Mouse (Mus musculus): ENCODE measurements around the gene Acrv1. TPM values are rescaled to one million over a fixed set of nuclear protein-coding genes. Genes with fewer than 3 reads are reported as not detected.
"Not testable (repeated sequence)": the region's sequence is repeated elsewhere in the genome, so short reads cannot be mapped to it uniquely, and the experiment has no call there.

Acrv1 gene
- polyA plus RNA-seq (2016; fragmentation: Nextera tagmentation; extraction: Ambion mirVana), result not detected in 2 replicates

DNA sequence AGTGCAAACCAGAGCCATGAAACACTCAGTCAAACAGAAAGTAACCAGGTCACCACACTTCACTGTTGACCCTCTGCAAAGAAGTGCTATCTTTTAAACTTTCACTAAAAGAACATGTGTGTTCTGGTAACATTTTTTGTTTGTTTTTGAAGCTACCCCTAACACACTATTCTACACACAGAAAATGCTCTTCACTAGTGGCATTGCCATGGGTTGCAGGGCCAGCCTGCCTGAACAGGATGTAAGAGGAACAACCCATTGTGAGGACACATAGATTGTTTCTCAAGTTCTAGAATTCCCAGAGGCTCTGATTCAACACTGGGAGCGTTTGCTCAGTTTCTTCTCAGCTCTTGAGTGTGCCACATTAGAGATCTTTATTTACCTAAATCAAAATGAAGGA lies at the start of gene Acrv1:
Gene Acrv1, plus strand, starts transcription at position 301 of the 400 bp plus-strand sequence.
- no peak for ATAC-seq (ENCODE audit: low FRiP score, low read depth)
- 61% methylated on average over 1 of the region's 1 CpGs for WGBS

DNA sequence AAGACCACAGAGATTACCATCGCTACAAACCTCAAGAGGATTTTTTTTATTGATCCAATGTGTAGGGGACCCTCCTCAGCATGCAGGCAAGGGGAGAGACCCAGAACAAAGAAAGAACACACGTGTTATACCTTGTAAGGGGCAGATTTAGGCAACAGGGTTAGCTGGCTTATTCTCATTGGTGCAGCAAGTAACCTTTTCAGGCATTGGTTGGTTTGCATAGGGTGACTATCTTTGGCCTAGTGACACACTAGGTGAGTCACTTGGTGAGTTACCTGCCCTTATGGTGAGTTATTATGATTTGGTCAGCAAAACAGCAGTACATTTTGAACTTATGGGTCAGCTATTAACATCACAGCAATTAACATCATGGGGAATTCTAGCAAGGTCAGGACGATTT lies 49.7 kb upstream of the Acrv1 start, which contains the start of gene A630095E13Rik:
Gene A630095E13Rik, minus strand, starts transcription at position 101 of the 400 bp plus-strand sequence.
- H3K36me3 ChIP-seq; H3K4me1 ChIP-seq; H3K4me2 ChIP-seq (replicated peaks); H3K9ac ChIP-seq; ATAC-seq (ENCODE audit: low FRiP score, low read depth); H3K4me3 ChIP-seq; H3K27ac ChIP-seq; H3K27me3 ChIP-seq (replicated peaks): not testable (repeated sequence)
- 64% methylated on average over 3 of the region's 3 CpGs for WGBS
- peaks cover 13% of the 10 kb centered on the region; the same call in 1 of the 2 replicates for H3K9me3 ChIP-seq

More for the DNA sequence above, at the start of gene Acrv1:
- Histone ChIP-seq H3K4me3 (no peak within 1 kb of the TSS), H3K4me2 (replicated peaks) (no peak within 1 kb of the TSS), H3K27me3 (replicated peaks) (no peaks in the 10 kb centered on the region), H3K27ac (no peak within 1 kb of the TSS), H3K36me3 (no peaks in the 10 kb centered on the region), H3K4me1 (no peaks in the 10 kb centered on the region), H3K9me3 (no peaks in the 10 kb centered on the region), H3K9ac (no peak within 1 kb of the TSS)

DNA sequence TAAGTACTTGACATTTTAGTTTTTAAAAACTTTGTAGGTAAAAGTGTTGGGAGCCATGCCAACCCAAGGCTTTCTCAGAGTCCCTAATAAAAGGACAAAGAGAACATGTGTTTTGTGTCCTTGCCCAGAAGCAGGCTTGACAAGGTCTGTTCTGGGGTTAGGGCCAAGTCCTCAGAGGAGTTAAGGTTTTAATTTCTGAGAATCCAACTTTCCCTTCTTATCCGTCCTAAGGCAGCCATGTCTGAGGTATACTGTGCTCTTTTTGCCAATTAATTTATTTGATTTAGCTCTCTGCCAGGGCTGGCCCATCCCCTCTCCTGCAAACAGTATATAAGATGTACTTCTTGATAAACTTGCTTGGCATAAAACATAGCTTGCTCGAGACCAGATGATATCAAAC lies 11.6 kb upstream of the Acrv1 start:
- no peaks in the 10 kb centered on the region for H3K9me3 ChIP-seq
- 85% methylated on average over 2 of the region's 2 CpGs for WGBS

DNA sequence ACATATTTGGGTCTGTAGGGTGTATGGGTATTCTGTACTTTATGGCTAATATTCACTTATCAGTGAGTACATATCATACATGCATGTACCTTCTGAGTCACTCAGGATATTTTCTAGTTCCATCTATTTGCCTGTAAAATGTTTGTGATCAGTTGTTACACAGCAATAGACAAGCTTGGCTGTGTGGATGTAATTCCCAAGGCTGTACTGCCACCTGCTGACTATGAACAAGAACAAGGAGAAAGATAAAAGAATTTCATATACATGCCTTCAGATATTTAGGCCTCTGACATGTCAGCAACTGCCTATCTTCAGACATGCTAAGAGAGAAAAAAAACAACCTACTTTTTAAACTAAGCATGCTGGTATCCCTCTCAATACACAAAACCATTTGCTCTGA lies 5.7 kb upstream of the Acrv1 start:
- Histone ChIP-seq H3K9ac (no peak overlapping the region), H3K9me3 (no peaks in the 10 kb centered on the region), H3K4me2 (replicated peaks) (no peak overlapping the region), H3K36me3 (no peaks in the 10 kb centered on the region), H3K4me1 (no peaks in the 10 kb centered on the region), H3K4me3 (no peak overlapping the region), H3K27ac (no peak overlapping the region), H3K27me3 (replicated peaks) (no peaks in the 10 kb centered on the region)
- ATAC-seq (ENCODE audit: low FRiP score, low read depth), result no peak

More for the DNA sequence above, 11.6 kb upstream of the Acrv1 start:
- no peaks in the 10 kb centered on the region for H3K36me3 ChIP-seq
- H3K27ac ChIP-seq, result no peak overlapping the region
- H3K4me3 ChIP-seq, result no peak overlapping the region
- no peaks in the 10 kb centered on the region for H3K27me3 ChIP-seq (replicated peaks)
- no peak overlapping the region for H3K9ac ChIP-seq
- H3K4me2 ChIP-seq (replicated peaks), result no peak overlapping the region
- no peak for ATAC-seq (ENCODE audit: low FRiP score, low read depth)
- no peaks in the 10 kb centered on the region for H3K4me1 ChIP-seq

DNA sequence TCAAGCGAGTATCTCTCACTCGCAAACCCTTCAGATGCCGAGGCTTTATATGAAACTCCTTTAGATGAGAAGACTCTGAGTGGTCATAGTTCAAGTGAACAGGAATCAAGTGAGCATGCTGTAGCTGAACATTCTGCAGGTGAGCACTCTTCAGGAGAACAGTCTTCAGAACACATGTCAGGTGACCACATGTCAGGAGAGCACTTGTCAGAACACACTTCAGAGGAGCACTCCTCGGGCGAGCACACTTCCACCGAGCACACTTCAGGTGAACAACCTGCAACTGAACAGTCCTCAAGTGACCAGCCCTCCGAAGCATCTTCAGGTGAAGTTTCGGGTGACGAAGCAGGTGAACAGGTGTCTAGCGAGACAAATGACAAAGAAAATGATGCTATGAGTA lies 1.3 kb downstream of the Acrv1 start:
- Histone ChIP-seq H3K4me3 (no peak overlapping the region), H3K4me2 (replicated peaks) (no peak overlapping the region), H3K9me3 (no peaks in the 10 kb centered on the region), H3K36me3 (no peaks in the 10 kb centered on the region), H3K4me1 (no peaks in the 10 kb centered on the region), H3K9ac (no peak overlapping the region), H3K27ac (no peak overlapping the region), H3K27me3 (replicated peaks) (no peaks in the 10 kb centered on the region)
- no peak for ATAC-seq (ENCODE audit: low FRiP score, low read depth)
- 90% methylated on average over 10 of the region's 10 CpGs for WGBS

DNA sequence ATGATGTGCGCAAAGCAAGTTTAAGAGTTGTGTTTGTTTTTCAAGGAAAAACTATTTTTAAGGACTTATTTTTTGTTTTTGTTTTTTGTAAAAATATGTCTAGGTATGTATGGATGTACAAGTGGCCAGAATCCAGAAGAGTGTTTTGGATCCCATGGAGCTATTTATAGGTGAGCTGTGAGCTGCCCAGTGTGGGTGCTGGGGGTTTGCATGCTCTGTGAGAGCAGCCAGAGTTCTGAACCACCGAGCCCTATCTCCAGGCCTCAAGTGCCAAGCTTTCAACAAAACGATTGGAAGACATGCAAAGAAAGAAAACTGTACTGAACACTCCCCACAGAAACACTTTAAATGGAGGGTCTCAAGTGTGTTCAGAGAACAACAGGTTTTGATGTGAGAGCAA lies 12.9 kb downstream of the Acrv1 start:
- 88% methylated on average over 3 of the region's 3 CpGs for WGBS
- ATAC-seq (ENCODE audit: low FRiP score, low read depth), result no peak
- peaks cover 5% of the 10 kb centered on the region for H3K36me3 ChIP-seq

DNA sequence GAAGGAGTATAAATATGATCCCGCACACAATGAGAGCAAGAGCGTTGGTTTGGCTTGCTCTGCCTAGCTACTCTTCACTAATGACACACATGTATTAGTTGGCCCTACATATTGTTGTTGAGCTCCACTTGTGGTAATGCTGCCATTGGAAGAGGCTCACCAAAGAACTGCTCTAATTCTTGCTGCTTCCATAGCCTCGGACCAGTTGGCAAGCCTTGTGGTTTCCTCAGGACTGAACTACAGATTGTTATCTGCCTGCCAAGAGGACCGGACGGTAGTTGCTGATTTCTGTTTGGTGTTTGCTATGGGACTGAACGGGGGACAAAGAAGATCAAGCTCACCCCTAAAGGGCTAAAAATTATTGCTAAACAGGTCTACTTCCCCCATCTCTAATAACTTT lies 14.3 kb downstream of the Acrv1 start:
- no peak overlapping the region for H3K4me2 ChIP-seq (replicated peaks)
- no peaks in the 10 kb centered on the region for H3K9me3 ChIP-seq
- H3K36me3 ChIP-seq, result peaks cover 5% of the 10 kb centered on the region
- no peaks in the 10 kb centered on the region for H3K27me3 ChIP-seq (replicated peaks)
- no peak for ATAC-seq (ENCODE audit: low FRiP score, low read depth)
- 93% methylated on average over 6 of the region's 6 CpGs for WGBS
- H3K9ac ChIP-seq, result no peak overlapping the region
- no peak overlapping the region for H3K27ac ChIP-seq
- H3K4me3 ChIP-seq, result no peak overlapping the region
- no peaks in the 10 kb centered on the region for H3K4me1 ChIP-seq

More for the DNA sequence above, 12.9 kb downstream of the Acrv1 start:
- H3K4me1 ChIP-seq, result no peaks in the 10 kb centered on the region
- H3K27me3 ChIP-seq (replicated peaks), result no peaks in the 10 kb centered on the region
- no peak overlapping the region for H3K27ac ChIP-seq
- H3K4me3 ChIP-seq, result no peak overlapping the region
- H3K9ac ChIP-seq, result no peak overlapping the region
- no peaks in the 10 kb centered on the region for H3K9me3 ChIP-seq
- H3K4me2 ChIP-seq (replicated peaks), result no peak overlapping the region

DNA sequence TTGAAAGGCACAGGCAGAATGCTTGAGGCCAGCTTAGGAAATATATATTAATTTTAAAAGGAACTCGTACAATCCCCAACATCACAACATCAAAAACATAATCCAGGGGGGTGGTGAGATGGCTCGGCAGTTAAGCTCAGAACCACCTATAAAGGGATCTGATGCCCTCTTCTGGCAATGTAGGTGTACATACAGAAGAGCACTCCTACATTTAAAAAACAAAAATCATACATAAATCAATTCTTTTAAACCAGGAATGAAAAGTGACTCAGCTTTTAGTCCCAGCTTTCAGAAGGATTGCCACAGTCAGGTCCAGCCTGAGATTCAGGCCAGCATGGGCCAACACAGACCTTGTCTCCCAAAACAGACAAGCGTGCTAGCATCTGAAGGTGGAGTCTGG lies 23.6 kb downstream of the Acrv1 start:
- no peak overlapping the region for H3K27ac ChIP-seq
- no peak for ATAC-seq (ENCODE audit: low FRiP score, low read depth)
- H3K9me3 ChIP-seq, result no peaks in the 10 kb centered on the region
- H3K27me3 ChIP-seq (replicated peaks), result no peaks in the 10 kb centered on the region
- H3K4me1 ChIP-seq, result no peaks in the 10 kb centered on the region
- no peak overlapping the region for H3K9ac ChIP-seq
- peaks cover 26% of the 10 kb centered on the region for H3K36me3 ChIP-seq
- H3K4me3 ChIP-seq, result no peak overlapping the region
- H3K4me2 ChIP-seq (replicated peaks), result no peak overlapping the region
- WGBS, result 87% methylated on average over 3 of the region's 3 CpGs

DNA sequence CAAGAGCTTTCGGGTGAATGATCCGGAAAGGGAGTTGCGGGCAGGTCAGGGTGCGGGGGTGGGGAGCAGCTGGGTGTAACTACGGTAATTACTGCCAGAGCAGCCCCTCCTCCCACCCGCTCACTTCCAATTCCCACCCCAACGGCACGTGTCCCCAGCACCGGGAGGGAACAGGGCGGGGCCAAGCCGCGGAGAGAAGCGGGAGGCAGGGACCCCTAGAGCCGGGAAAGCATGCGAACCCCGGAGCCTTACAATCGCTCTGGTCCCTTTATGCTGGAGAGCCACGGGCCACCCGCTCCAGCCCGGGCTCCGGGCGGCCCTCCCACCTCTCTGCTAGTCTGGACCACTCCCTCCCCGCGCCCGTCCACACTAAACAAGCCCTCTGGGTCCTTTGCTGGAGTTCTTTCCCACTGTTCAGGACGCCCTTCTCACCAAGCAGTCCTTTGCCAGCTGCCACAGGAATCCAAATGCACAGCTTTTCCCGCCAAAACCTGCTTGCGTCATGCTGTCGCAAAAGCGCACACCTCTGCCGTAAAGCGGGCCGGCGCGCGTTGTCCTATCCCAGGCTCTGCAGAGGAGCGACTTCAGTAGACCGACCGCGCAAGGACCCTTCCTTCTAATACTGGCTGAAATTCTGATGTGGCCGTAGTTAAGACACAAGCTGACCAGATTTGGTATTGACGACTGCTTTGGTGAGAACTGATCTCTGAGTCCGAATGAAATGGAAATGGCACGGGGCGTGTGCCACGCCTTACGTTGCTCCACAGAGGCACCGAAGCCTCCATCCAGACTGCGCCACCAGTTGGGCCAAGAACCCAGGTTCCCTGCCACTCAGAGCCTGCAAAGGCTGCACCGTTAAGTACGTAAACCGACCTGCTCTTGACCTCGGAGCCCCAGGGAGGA lies 33.4 kb downstream of the Acrv1 start:
- Histone ChIP-seq H3K9me3 (no peaks in the 10 kb centered on the region), H3K27ac (peak overlapping the region; percentile 64; the same call in 1 of the 2 replicates), H3K9ac (peak overlapping the region; percentile 60), H3K4me2 (replicated peaks) (peak overlapping the region; percentile 98), H3K4me3 (peak overlapping the region; percentile 67), H3K4me1 (peaks cover 12% of the 10 kb centered on the region), H3K36me3 (peaks cover 12% of the 10 kb centered on the region), H3K27me3 (replicated peaks) (no peaks in the 10 kb centered on the region)
- under 1% methylated on average over 53 of the region's 53 CpGs for WGBS
- peak; percentile 95 for ATAC-seq (ENCODE audit: low FRiP score, low read depth)

DNA sequence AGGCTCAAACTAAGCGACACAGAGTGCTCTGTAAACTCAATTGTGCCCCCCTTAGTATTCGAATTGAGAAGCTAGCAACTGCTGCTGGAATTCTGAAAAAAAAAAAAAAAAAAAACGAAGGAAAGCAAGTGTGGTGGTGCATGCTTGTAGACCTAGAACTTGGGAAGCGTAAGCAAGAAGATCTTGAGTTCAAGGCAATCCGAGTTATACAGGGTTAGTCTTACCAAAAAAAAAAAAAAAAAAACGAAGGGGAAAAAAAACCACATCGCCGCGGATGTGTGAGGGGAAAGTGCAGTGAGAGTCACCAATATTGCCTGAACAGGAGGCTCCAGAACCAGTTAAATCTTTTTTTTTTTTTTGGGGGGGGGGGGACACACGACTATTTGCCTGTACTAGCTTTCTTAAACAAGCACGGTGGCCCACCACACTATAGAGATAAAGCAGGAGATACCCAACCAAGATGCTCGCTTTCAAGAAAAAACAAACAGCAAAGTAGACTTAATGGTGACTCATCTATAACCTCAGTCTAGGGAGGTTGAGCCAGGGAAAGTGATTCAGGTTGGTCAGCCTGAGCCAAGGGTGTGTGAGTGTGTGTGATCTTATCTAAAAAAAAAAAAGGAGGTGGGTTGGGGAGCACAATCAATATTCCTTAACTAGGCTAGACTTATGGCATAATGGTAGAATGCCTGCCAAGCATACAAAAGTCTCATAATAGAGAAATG lies 34.2 kb downstream of the Acrv1 start, which contains the start of gene Chek1:
Gene Chek1, minus strand, starts transcription at position 32 of the 722 bp plus-strand sequence.
- Histone ChIP-seq H3K9ac (peak within 1 kb of the TSS; percentile 60), H3K4me1 (peaks cover 12% of the 10 kb centered on the region), H3K36me3 (peaks cover 4% of the 10 kb centered on the region; the same call in 1 of the 2 replicates), H3K9me3 (no peaks in the 10 kb centered on the region), H3K4me3 (peak within 1 kb of the TSS; percentile 67), H3K27me3 (replicated peaks) (no peaks in the 10 kb centered on the region), H3K4me2 (replicated peaks) (peak within 1 kb of the TSS; percentile 98), H3K27ac (peak within 1 kb of the TSS; percentile 64; the same call in 1 of the 2 replicates)
- 7% methylated on average over 12 of the region's 12 CpGs for WGBS
- no peak for ATAC-seq (ENCODE audit: low FRiP score, low read depth)

Measured in neural tube, embryonic 12.5 days (tissue).